Mouse (Mus musculus) lung, adult 2 months (tissue): Measurements from ENCODE around the gene Psmd9.
"Not testable (repeated sequence)": the region's sequence is repeated elsewhere in the genome, so short reads cannot be mapped to it uniquely, and the experiment has no call there.

Experiments
- CTCF ChIP-seq: fragments of 200-500 bp; IDR thresholded peaks from 2 replicates; pipeline ENCODE4 v1.5.1; 2011; ENCODE audit warnings: mild to moderate bottlenecking, low read length, control low read depth; ENCODE audit not compliant: insufficient read depth
- POLR2A ChIP-seq: fragments of 200-500 bp; IDR thresholded peaks from 2 replicates; pipeline ENCODE4 v1.6.1; 2011; ENCODE audit warnings: low read depth, mild to moderate bottlenecking, control low read depth, low read length, borderline replicate concordance; ENCODE audit errors: extremely low read depth

- TF ChIP-seq POLR2A, CTCF: not testable (repeated sequence)
Observed at GRCm38 (mm10) chr5:123223861-123224260, 54.6 kb downstream of the Psmd9 start.
